In the genomic region with DNA sequence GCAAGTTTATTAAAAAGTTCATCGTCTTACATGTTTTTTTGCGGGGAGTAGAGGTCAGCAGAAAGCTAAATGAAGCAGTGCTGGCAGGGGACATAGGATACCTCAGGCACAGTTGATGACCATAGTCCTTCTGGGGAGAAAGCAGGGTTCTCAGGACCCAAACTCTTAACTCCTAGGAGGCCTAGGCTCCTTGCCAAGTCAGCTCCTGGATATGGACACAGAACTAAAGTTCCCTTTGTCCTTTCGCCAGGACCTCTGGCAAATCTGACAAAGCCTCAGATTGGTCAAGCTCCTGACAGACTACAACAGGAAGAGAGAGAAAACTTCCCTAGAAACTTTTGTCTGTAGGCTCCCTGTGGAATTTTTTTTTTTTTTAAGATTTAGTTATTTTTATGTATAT, we compare ENCODE assay signal across 14 mouse cellular contexts.
"Had no signal": no experiment of that assay in that cellular context is flagged by ENCODE, and none has a peak within 500 bp of the region (broad histone marks: within the 10 kb centered on the region; RNA-seq: fewer than 3 reads in every experiment).

No protein-coding gene starts in this region.

- H3K4me3 ChIP-seq: limb, embryonic 12.5 days; lung, embryonic 15.5 days; megakaryocyte, embryonic 14.5 days; midbrain, embryonic 13.5 days; stomach, embryonic 15.5 days had no signal

- H3K27ac ChIP-seq: limb, embryonic 12.5 days; lung, embryonic 15.5 days; macrophage; midbrain, embryonic 13.5 days; stomach, embryonic 15.5 days had no signal

- H3K36me3 ChIP-seq: limb, embryonic 12.5 days; lung, embryonic 15.5 days; midbrain, embryonic 13.5 days; stomach, embryonic 15.5 days had no signal

- H3K4me2 ChIP-seq: limb, embryonic 12.5 days; lung, embryonic 15.5 days; midbrain, embryonic 13.5 days; stomach, embryonic 15.5 days had no signal

- DNase-seq: layer of hippocampus, adult 9-11 months; layer of hippocampus, postnatal 36 days; liver; lung, postnatal 14 days; right cerebral cortex, postnatal 14 days; thymus, adult 2 months; thymus, postnatal 25 days had no signal

- H3K27me3 ChIP-seq: limb, embryonic 12.5 days; lung, embryonic 15.5 days; megakaryocyte, embryonic 14.5 days; midbrain, embryonic 13.5 days; stomach, embryonic 15.5 days had no signal

- H3K9me3 ChIP-seq: limb, embryonic 12.5 days; lung, embryonic 15.5 days; megakaryocyte, embryonic 14.5 days; midbrain, embryonic 13.5 days; stomach, embryonic 15.5 days had no signal

- ATAC-seq: intestine, embryonic 16.5 days; midbrain, embryonic 13.5 days had no signal

- H3K9ac ChIP-seq: limb, embryonic 12.5 days; lung, embryonic 15.5 days; midbrain, embryonic 13.5 days; stomach, embryonic 15.5 days had no signal
